Mouse (Mus musculus): ENCODE results near the gene Gpr50. TPM values are rescaled to one million over a fixed set of nuclear protein-coding genes. Genes with fewer than 3 reads are reported as not detected.

The Gpr50 gene
- polyA plus RNA-seq, 1 experiment from 2014 or later = 1.5 TPM

GRCm38 (mm10) chrX:71664688-71665026, 1.2 kb downstream of the Gpr50 start:
- Histone ChIP-seq H3K4me1 (no peaks in the 10 kb centered on the region), H3K36me3 (no peaks in the 10 kb centered on the region), H3K9ac (peak overlapping the region; percentile 56; the same call in 1 of the 2 replicates), H3K27me3 (replicated peaks) (peaks cover 97% of the 10 kb centered on the region), H3K4me3 (peak overlapping the region; percentile 54), H3K27ac (replicated peaks) (no peak overlapping the region), H3K4me2 (peak overlapping the region; percentile 70), H3K9me3 (peaks cover 12% of the 10 kb centered on the region; the same call in 1 of the 2 replicates)
- 11% methylated on average over 15 of the region's 15 CpGs for WGBS
- ATAC-seq (ENCODE audit: extremely low read depth, insufficient number of reproducible peaks, low FRiP score, low TSS enrichment) = no peak

GRCm38 (mm10) chrX:71670254-71670653, 6.8 kb downstream of the Gpr50 start:
- H3K9me3 ChIP-seq = no peaks in the 10 kb centered on the region
- H3K27me3 ChIP-seq (replicated peaks) = peaks cover 63% of the 10 kb centered on the region
- H3K9ac ChIP-seq = no peak overlapping the region
- H3K4me3 ChIP-seq = no peak overlapping the region
- 7% methylated on average over 6 of the region's 6 CpGs for WGBS
- ATAC-seq (ENCODE audit: extremely low read depth, insufficient number of reproducible peaks, low FRiP score, low TSS enrichment) = no peak
- H3K27ac ChIP-seq (replicated peaks) = no peak overlapping the region
- H3K4me1 ChIP-seq = no peaks in the 10 kb centered on the region
- no peaks in the 10 kb centered on the region for H3K36me3 ChIP-seq
- no peak overlapping the region for H3K4me2 ChIP-seq

GRCm38 (mm10) chrX:71700817-71701469, 37.5 kb downstream of the Gpr50 start:
- no peak for ATAC-seq (ENCODE audit: extremely low read depth, insufficient number of reproducible peaks, low FRiP score, low TSS enrichment)

More at GRCm38 (mm10) chrX:71700817-71701469, 37.5 kb downstream of the Gpr50 start:
- no peak overlapping the region for H3K4me3 ChIP-seq
- no peaks in the 10 kb centered on the region for H3K9me3 ChIP-seq
- H3K9ac ChIP-seq = no peak overlapping the region
- no peaks in the 10 kb centered on the region for H3K27me3 ChIP-seq (replicated peaks)
- no peaks in the 10 kb centered on the region for H3K36me3 ChIP-seq
- no peak overlapping the region for H3K27ac ChIP-seq (replicated peaks)
- no peaks in the 10 kb centered on the region for H3K4me1 ChIP-seq
- 22% methylated on average over 6 of the region's 6 CpGs for WGBS
- no peak overlapping the region for H3K4me2 ChIP-seq

Other genes starting within 250 kb of the Gpr50 start
- 30.6 and 32.8 TPM in 2 replicates for gene Cd99l2, start 170.8 kb upstream of the Gpr50 start, polyA plus RNA-seq (2015; fragmentation: Nextera tagmentation; extraction: Ambion mirVana)
- gene Hmgb3, start 107.7 kb upstream of the Gpr50 start, polyA plus RNA-seq (2015; fragmentation: Nextera tagmentation; extraction: Ambion mirVana) = 169 and 192 TPM in 2 replicates
- gene Vma21, start 152.3 kb downstream of the Gpr50 start, polyA plus RNA-seq (2015; fragmentation: Nextera tagmentation; extraction: Ambion mirVana) = 38.9 and 44.8 TPM in 2 replicates

All from heart, embryonic 13.5 days (tissue).